Mouse (Mus musculus): ENCODE data around the gene Psg27.
"Not testable (repeated sequence)": the region's sequence is repeated elsewhere in the genome, so short reads cannot be mapped to it uniquely, and the experiment has no call there.

Gene Psg27

GRCm38 (mm10) chr7:18567205-18567604 lies at the start of gene Psg27:
Psg27 (minus strand) TSS chr7:18567305.
- DNase-seq: no peak

- DNase-seq: not testable (repeated sequence)
Observed at GRCm38 (mm10) chr7:18616401-18616800, 49.3 kb upstream of the Psg27 start, which contains the start of gene Psg23. Psg23 (minus strand) TSS chr7:18616501.

GRCm38 (mm10) chr7:18559850-18560249 lies 7.3 kb downstream of the Psg27 start:
- DNase-seq: no peak

- not testable (repeated sequence) for DNase-seq
Observed at GRCm38 (mm10) chr7:18555751-18556150, 11.4 kb downstream of the Psg27 start.

- DNase-seq: no peak
Observed at GRCm38 (mm10) chr7:18533420-18533819, 33.7 kb downstream of the Psg27 start.

- no peak for DNase-seq
Observed at GRCm38 (mm10) chr7:18532169-18532568, 34.9 kb downstream of the Psg27 start, which contains the start of gene Psg25. Psg25 (minus strand) TSS chr7:18532269.

- no peak for DNase-seq
Observed at GRCm38 (mm10) chr7:18524668-18525067, 42.4 kb downstream of the Psg27 start.

- not testable (repeated sequence) for DNase-seq
Observed at GRCm38 (mm10) chr7:18512848-18513247, 54.3 kb downstream of the Psg27 start.

GRCm38 (mm10) chr7:18512417-18512816 lies 54.7 kb downstream of the Psg27 start:
- DNase-seq: not testable (repeated sequence)

GRCm38 (mm10) chr7:18511479-18511878 lies 55.6 kb downstream of the Psg27 start:
- DNase-seq: no peak

Measured in lung, postnatal 14 days (tissue).